Mouse (Mus musculus) NIH3T3 (cell line): ENCODE results near the gene Acoxl.

Experiments
- DNase-seq: peaks from one replicate; pipeline ENCODE4 v3.0.0-alpha.2; 2012; ENCODE audit warnings: low read depth

Acoxl gene

GRCm38 (mm10) chr2:128032111-128032510 lies 193.4 kb downstream of the Acoxl start:
- DNase-seq, result no peak

- peak; percentile 27 for DNase-seq
These were observed 194.8 kb downstream of the Acoxl start for GRCm38 (mm10) chr2:128033503-128033902.

GRCm38 (mm10) chr2:128034066-128034665 lies 195.5 kb downstream of the Acoxl start:
- DNase-seq, result no peak

- no peak for DNase-seq
These were observed 199.7 kb downstream of the Acoxl start for GRCm38 (mm10) chr2:128038259-128038890.

GRCm38 (mm10) chr2:128041066-128041750 lies 202.5 kb downstream of the Acoxl start:
- peak; percentile 66 for DNase-seq

GRCm38 (mm10) chr2:128046454-128046853 lies 207.8 kb downstream of the Acoxl start:
- no peak for DNase-seq

GRCm38 (mm10) chr2:128054905-128055304 lies 216.2 kb downstream of the Acoxl start:
- no peak for DNase-seq

- no peak for DNase-seq
These were observed 219.2 kb downstream of the Acoxl start for GRCm38 (mm10) chr2:128057872-128058271.

GRCm38 (mm10) chr2:128058627-128059026 lies 220.0 kb downstream of the Acoxl start:
- no peak for DNase-seq

- DNase-seq, result no peak
These were observed 221.5 kb downstream of the Acoxl start for GRCm38 (mm10) chr2:128060213-128060612.

- no peak for DNase-seq
These were observed 222.1 kb downstream of the Acoxl start for GRCm38 (mm10) chr2:128060680-128061287.

GRCm38 (mm10) chr2:128061491-128061890 lies 222.8 kb downstream of the Acoxl start:
- DNase-seq, result peak; percentile 4

- no peak for DNase-seq
These were observed 224.1 kb downstream of the Acoxl start for GRCm38 (mm10) chr2:128062756-128063155.

- DNase-seq, result no peak
These were observed 226.3 kb downstream of the Acoxl start for GRCm38 (mm10) chr2:128065013-128065412.

GRCm38 (mm10) chr2:128065576-128065975 lies 226.9 kb downstream of the Acoxl start:
- DNase-seq, result no peak

- DNase-seq, result no peak
These were observed 228.5 kb downstream of the Acoxl start for GRCm38 (mm10) chr2:128067162-128067561.

GRCm38 (mm10) chr2:128067596-128067995 lies 228.9 kb downstream of the Acoxl start:
- no peak for DNase-seq

GRCm38 (mm10) chr2:128068176-128068575 lies 229.5 kb downstream of the Acoxl start:
- no peak for DNase-seq

- no peak for DNase-seq
These were observed 230.3 kb downstream of the Acoxl start for GRCm38 (mm10) chr2:128069025-128069424.

GRCm38 (mm10) chr2:128071791-128072190 lies 233.1 kb downstream of the Acoxl start:
- no peak for DNase-seq

- DNase-seq, result no peak
These were observed 234.3 kb downstream of the Acoxl start for GRCm38 (mm10) chr2:128072944-128073343.

GRCm38 (mm10) chr2:128073603-128074002 lies 234.9 kb downstream of the Acoxl start:
- no peak for DNase-seq

- no peak for DNase-seq
These were observed 238.3 kb downstream of the Acoxl start for GRCm38 (mm10) chr2:128076936-128077335.
